Mouse (Mus musculus) cerebellum, postnatal 10 days (tissue): Measurements from ENCODE around the gene Gm49320.
A peak's percentile ranks its signal among the peaks of the same experiment; 100 is the strongest.
"Not testable (repeated sequence)": the region's sequence is repeated elsewhere in the genome, so short reads cannot be mapped to it uniquely, and the experiment has no call there.

ENCODE experiments used
- DNase-seq, 2 experiments: peaks; one replicate each; pipeline ENCODE4 v3.0.0; 2021; ENCODE audit warnings: mixed read lengths in 2 of 2

Gm49320 gene

DNA sequence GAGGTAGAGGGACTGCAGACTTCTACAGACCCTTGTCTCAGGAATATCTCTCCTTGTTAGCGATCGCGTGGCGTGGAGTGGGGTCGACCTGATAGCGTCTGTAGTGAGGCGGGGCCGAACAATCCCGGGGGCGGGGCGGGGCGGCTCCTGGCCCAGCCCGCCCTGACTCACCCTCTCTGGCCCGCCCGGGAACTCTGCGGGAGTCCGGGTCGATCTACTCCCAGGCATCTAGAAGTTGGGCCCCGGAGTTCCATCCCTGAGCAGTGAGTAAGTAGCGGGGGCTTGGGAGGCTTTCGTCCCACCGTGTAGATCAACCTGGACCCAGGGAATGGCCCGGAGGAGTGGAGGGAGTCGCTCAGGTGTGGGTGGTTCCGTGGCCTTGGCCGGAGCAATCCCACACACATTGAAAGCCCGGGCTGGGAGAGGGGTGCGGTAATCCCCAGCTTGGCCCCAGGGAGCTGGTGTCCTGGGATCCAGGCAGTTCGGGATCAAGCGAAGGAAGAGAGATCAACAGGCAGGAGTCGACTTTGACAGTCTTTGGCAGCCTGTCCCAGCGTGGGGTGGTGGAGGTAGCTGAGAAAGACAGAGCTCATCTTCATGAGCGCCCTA is 11.8 kb upstream of the Gm49320 start, which contains the start of gene Lrrc8e:
Gene Lrrc8e (plus strand): TSS at position 89 of the 609 bp plus-strand sequence.
- peak in 1 of 2 experiments; percentile 14 for DNase-seq

DNA sequence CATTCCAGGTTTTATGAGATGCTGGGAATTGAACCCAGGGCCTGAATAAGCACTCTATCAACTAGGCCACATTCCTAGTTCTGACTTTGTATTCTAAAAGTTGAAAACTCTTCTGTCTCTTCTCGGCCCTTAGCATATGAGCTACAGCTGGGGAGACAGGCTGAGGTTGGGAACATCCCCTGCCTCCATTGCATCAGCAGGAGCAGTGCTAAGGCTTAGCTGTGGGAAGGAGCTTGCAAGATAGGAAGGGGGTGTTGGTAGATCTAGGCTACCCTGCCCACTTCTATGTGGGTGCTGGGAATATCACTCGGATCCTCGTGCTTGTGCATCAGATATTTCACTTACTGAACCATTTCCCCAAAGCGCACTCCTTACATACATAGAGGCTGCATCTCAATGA is 10.7 kb upstream of the Gm49320 start:
- no peak for DNase-seq

DNA sequence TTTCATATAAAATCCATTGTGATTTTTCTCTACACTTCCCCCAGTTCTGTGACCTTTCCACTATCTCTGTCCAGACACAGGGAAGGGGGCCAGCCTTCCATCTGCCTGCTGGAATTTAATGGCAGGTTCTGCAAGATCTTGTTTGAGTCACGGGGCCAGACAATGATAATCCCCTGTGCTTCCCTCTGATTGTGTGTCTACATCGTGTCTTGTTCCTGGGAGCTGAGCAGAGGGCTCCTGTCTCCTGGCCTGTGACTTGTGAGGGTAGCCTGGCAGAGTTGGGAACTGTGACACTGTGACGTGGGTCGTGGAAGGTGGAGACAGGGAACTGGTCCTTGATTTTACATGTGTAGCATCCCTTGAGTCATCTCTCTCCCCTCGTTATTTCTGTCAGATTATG is 8.9 kb upstream of the Gm49320 start:
- no peak for DNase-seq

DNA sequence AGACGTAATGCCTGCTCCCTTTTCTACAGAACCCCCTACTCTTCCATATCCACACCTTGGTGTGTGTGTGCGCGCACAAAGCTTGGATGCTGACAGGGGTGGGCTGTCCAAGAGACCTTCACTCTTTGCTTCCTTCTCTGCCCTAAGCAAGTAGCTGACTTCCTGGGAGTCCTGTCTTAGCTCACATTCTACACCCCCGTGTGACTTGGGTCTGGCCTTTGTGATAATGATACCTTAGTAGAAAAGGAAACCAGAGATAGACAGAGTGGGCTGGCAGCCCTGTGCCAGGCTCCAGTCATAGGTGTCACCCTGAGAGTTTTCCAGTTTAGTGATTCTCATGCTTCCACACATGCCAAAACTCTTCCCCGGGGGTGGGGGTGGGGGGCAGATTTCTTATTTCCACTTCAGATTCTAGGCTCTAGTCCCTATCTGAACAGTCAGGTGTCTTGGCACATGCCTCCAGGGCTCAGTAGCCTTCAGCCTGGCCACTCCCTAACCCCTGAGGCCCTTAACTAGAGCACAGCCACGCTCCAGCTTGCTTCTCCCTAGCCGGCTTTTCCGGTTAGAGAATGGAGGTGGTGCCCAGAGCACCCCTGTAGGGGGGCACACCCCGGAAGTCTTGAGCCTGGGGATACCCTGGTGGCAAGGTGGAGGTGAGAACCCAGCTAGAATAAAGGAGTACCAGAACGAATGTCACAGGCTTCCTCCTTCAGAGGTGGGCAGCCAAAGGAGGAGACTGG is 7.9 kb upstream of the Gm49320 start:
- DNase-seq = peak in 1 of 2 experiments; percentile 4

DNA sequence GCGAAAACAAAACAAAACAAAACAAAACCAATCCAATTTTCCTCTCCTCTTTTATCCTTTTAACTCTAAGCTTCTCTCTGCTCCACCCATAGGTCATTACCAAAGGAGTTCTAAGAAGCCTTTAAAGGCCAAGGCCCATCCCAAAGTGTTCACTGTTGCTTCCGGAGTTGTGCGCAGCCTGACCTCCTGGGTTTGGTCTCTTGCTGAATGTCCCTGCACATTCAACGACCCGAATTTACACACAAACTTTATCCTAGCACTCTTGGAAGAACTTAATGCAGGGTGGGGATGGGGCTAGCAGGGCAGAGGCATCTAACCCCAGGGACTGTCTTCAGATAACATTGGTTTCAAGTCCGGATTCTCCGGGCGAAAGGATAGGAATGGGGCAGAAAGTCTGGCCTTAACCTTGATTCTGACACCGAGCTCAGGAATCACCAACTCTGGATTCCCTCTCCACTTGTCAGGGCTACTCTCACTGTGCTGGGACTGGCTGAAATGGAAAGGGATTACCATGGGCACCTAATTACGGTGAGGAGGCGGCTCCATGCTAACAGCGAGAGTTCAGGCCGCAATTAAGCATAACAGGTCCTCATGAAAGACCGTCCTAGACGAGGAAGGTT is 741 bp upstream of the Gm49320 start:
- DNase-seq = no peak

DNA sequence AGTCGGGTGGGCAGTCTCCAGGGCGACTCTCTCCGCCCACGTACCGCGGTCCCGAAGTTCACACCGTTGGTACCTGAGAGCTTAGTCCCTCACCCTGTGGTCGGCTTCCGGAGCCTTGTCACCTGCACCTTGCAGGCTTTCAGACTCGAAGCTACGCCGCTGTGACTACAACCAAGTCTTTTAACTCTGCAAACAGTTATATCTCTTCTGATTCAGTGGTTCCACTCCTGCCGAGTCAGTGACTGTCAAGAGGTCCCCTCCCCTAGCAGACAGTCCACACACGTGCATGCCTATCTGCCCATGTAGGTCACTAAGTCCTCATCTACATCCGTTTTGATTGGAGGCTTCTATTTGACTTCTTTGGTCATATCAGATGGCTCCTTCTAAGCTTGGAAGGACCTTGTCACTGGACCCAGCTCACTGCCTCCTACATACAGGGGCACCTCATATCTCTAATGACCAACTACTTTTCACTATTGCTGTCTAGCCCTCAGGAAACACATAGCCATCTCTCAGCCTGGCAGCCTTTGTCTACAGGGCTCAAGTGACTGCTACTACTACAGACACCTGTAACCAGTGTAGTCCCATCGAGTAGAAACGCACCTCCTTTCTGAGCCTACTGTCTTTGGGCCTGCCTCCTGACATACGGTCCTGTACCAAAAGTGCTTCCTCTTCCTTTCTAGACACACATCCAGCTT is 677 bp downstream of the Gm49320 start:
- no peak for DNase-seq

DNA sequence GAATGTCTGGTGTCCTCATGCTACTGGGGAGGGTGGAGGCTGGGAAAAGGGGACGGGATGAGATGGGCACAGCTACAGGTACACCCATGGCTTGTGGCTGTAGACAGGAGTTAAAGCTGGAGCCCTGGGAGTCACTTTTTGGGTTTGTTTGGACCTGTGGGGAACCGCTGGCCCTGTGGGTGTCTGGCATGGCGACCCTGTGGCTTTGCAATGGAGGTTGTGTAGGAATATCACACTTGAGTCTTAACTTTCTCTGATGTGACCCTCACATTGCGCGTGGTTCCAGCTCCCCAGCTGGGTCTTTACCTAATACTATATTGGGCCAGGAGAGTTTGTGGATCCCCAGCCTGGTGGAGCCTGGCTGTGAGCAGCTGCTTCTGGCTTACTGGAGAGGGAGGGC is 6.4 kb downstream of the Gm49320 start:
- DNase-seq = no peak

DNA sequence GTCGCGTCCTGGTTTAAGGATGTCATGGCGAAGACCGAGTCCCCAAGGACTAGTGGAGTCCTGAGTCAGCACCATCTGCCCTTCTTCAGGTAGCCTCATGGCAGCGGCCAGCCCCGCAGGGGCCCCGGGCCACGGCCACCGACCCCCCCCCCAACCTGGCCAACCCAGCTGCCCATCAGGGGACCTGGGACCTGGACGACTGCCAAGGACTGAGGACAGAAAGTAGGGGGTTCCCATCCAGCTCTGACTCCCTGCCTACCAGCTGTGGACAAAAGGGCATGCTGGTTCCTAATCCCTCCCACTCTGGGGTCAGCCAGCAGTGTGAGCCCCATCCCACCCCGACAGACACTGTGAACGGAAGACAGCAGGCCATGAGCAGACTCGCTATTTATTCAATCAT is 7.1 kb downstream of the Gm49320 start:
- DNase-seq = peak in 1 of 2 experiments; percentile 50

DNA sequence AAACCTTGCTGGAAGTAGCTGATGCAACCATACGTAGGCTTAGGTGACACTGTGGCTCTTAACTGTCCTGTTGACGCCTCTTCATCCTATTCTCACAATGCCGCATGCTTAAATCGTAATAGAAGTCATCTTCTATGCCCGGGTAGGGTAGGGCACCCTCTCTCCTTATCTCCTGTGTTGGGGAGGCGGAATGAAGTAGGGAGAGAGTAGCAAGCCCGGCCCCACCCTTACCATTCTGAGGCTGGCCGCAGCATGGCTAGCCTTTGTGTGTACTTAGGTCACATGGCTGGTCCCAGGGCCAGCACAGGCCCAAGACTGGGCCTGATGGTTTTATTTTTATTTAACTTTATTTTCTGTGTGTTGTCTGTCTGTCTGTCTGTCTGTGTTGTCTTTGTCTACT is 8.6 kb downstream of the Gm49320 start:
- no peak for DNase-seq

DNA sequence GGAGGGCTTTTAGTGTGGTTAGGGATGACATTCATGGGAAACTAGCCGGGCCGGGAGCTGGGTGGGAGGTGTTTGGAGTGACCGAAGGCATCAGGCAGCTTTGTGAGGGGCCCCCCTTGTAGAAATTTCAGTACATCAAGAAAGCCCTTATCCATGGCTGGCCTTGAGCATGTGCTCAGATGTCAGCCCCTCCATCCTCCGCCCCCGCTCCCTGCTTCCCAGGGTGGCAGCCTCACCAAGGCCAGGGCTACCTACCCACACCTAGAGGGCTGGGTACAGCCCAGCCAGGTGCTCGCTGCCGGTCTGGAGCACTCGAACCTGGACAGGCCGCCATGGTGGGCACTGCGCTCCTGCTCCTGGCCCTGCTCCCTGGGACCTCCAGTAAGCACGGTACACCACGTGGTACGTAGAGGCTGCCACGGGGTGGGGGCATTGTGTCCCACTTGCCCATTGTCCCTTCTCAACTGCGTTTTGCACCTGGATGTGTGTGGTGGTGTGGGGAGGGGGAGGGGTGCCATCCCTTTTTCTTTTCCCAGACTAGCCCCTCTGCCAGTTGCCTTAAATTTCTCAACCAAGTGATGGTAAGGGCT is 9.4 kb downstream of the Gm49320 start, which contains the start of gene Tgfbr3l:
Gene Tgfbr3l (plus strand): TSS at position 264 of the 590 bp plus-strand sequence.
- DNase-seq = no peak

DNA sequence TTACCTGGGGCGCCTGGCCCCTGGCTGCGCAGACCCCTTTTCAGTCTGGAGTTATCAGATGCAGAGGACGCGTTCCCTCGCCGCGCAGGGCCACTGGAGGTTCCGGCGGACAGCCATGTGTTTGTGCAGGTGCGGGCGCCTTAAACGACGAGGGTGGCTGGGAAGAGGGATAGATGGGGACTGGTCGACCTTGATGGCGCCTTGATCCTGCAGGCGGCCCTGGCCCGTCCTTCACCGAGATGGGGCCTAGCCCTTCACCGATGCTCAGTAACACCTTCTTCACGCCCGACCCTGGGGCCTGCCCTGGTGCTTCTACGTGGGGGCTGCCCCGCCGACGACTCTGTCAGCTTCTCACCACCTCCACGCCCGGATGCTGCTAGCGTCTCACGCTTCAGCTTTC is 10.5 kb downstream of the Gm49320 start:
- no peak for DNase-seq

DNA sequence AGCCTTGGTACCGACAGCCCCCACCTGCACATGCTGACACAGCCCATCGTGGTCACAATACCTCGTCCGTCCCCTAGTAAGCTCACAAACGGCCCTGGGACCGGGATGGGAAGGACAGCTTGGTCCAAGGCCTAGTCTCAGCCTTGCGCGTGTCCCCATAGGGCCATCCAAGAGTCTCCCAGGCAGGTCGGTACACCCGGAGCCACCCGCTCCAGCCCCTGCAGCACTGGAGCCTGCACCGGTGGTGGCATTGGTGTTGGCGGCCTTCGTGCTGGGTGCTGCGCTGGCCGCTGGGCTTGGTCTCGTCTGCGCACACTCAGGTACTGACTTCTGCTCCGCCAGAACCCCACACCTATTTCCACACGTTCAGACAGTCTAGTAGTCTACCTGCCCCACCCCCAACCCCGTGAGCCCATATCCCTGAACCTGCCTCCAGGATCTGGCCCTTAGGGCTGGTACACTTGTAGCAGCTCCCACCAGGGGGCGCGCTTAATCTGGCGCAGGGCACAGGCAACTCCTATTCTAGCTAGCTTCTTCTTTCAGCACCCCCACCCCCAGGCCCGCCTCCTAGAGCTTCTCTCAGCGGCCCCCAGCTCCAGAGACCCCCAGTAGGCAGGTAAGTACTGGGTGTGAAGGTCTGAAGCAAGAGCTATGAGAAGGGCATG is 11.8 kb downstream of the Gm49320 start:
- peak; percentile 93 to 95 for DNase-seq

DNA sequence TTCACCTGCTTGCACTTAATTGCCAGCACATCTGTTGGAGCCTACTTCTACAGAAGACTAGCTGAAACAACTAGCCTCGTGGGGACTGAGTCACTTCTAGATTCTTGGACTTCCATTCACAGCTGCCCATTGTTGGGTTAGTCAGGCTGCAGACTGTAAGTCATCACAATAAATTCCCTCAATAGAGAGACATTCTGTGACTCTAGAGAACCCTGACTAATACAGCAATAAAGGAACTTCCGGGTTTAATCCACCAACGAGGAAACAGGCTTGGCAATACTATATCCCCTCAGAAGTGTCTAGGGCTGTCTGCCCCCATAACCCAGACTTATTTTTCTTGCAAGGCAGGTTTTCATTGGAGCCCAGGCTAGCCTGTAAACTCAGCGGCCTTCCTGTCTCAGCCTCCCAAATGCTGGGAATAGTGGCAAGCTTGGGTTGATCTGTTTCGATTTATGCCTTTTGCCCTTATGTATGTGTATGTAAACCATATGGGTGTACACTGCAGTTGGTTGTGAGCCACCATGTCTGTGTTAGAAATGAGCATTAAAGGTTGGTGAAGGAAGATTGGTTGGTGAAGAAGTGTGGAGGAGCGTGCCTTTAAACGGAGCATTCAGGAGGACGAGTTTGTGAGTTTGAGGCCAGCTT is 13.6 kb downstream of the Gm49320 start:
- DNase-seq = no peak

DNA sequence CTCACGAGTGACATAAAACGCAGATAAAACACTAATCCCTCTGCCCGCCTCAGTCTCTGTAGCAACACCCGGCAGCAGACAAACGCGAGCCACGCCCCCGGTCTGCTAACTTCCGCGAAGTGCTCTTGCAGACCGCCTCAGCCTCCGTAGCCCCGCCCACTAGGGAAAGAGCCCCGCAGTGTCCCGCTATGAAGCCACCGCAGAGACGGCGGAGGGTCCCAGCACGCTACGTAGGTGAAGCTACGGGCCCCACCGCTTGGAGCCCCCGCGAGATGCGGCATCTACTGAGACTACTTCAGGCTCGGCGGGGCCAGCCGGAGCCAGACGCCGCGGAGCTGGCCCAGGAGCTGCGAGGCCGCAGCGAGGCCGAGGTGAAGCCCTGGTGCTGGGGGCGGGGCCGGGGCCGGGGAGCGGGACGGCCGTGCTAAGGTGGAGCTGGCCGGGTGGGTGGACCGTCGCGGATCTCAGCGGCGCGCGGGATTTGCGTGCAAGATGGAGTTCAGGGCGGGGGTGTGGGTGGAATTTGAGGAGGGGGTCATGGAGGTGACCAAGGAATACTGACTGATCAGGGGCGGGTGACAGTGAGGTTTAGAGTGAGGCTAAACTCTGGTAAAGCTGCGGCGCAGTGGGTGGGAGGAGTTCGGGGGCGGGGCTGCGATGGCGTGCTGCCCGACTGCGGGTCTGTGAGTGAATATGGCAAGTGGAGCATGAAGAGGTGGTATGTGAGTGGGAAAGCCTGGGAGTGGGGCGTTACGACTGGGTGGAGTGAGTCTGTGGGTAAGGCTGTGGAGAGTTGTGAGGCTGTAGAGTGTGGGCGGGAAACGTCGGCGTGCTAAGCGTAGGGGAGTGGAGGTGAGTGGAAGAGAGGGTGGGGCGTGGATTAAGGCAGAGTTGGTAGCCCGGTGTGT is 14.5 kb downstream of the Gm49320 start, which contains the start of gene Snapc2:
Gene Snapc2 (plus strand): TSS at position 147 of the 908 bp plus-strand sequence.
- peak; percentile 98 for DNase-seq

DNA sequence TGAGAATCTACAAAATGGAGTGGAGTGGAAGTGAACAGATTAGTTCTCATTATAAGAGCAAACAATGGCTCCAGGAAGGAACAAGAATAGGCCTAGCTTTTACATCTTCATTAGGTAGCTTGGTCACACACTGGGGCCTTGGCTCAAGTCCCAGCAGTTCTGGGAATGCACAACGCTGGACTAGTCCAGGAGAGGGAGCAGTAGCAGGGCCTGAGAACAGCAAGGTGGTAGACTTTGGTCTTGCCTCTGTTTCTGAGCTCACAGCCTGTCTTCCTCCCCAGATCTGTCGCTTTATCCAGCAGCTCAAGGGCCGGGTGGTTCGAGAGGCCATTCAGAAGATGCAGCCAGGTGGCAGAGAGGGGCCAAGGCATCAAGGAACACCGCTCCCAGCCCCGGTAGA is 15.3 kb downstream of the Gm49320 start:
- DNase-seq = peak; percentile 94 to 95

DNA sequence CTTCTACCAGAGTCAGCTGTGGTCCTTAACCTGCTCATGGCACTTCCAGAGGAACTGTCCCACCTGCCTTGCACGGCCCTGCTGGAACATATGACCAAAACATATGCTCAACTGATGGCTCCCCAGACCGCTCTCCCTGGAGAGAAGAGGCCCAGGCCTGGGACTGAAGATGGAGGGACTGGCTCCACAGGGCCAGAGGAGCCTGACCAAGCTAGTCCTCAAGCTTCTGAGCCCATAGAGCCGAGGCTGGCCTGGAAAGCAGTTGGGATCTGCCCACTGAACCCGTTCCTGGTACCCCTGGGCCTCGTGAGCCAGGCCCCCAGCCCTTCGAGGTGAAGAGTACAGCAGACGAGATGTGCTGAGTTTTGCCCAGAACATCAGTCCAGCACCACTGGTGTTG is 16.8 kb downstream of the Gm49320 start:
- DNase-seq = not testable (repeated sequence)

DNA sequence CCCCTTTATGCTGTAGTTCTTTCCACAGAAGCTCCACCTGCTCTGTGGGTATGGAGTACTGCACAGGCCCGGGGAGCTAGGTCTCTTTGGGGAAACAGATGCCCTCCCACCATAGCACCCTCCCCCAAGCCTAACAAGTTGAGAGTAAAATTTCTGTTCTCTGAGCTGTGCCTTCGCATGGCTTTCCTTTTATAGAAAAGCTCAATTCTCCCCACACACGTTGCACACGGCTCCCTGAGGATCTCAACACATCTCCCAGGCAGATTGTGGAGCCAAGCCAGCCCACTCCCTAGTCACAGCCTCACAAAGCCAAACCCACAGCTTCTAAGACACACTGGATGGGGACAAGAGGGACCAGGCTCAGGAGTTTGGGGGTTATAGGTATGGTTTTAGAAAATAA is 18.2 kb downstream of the Gm49320 start:
- DNase-seq = no peak

DNA sequence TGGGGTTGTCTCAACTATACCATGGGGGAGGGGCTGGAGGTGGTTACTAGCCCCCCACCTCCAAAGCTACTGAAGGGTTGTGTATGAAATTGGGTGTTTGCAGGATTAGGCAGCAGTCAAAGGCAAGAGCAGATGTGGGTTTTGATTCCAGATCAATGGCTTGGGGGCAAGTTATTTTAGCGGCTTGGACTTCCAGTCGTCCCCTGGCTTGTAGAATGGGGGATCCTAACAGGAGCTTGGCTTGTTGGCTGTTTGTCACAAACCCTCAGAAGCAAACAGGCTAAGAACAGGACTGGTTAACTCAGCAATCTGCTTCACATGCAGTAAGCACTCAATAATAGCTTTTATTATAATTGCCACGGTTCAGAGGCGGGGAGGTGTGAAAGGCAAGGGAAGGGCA is 18.7 kb downstream of the Gm49320 start:
- DNase-seq = no peak

DNA sequence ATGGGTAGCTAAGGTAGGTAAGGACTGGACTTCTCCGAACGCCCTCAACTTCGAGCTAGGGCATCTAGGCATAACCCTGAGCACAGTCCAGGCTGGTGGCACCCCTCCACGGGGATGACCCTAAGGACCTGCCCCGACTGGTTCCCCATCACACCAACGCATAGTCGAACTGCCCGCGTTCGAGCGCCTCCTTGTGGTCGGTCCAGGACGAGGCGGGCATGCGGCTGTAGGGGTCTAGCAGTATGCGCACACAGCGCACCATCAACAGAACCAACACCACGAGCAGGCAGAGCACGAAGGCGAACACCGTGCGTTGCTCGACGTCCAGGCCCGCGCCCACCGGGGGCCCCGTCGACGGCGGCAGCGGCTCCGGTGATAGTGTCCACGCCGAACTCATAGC is 19.6 kb downstream of the Gm49320 start:
- DNase-seq = peak; percentile 93 to 94

DNA sequence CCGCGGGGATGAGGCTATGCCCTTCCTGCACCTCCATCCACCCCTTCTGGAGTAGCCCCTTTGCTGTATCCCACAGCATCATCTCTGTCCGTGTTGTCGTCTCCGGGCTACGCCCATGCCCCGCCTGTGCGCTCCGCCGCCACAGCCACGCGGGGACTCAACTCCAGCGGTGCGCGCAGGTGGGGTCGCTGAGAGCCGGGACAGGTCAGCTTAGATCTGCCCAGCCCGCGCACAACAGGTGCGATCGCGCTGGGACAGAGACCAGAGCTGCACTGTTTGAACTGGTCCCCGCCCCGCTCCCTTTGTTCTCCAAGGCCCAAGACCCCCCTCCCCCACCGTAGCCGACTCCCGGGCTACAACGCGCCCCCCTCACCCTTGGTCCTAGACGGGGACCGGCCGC is 20.0 kb downstream of the Gm49320 start:
- peak in 1 of 2 experiments; percentile 86 for DNase-seq
